Mouse (Mus musculus) T-helper 17 cell (primary cell): Measurements from ENCODE around the gene Isg20l2.

ENCODE experiments used
- in situ Hi-C, 2 experiments: fragments of 300-600 bp; cut with MboI, MseI; formaldehyde crosslinking; loops; 1 replicate in 1 of 2; 2 replicates in 1 of 2; pipeline ENCODE4 v1.15.1; 2025; ENCODE audit warnings: high pct_unique_total_duplicates in 2 of 2

Isg20l2 gene

GRCm38 (mm10) chr3:87910573-87911141 lies 19.5 kb upstream of the Isg20l2 start:
- in situ Hi-C loops, result no loop called here

- in situ Hi-C loops, result no loop called here
These were observed 16.6 kb upstream of the Isg20l2 start for GRCm38 (mm10) chr3:87913491-87913890.

GRCm38 (mm10) chr3:87913891-87914290 lies 16.2 kb upstream of the Isg20l2 start:
- in situ Hi-C loops, result no loop called here

GRCm38 (mm10) chr3:87916990-87917389 lies 13.1 kb upstream of the Isg20l2 start:
- in situ Hi-C loops, result no loop called here

- in situ Hi-C loops, result no loop called here
These were observed 11.6 kb upstream of the Isg20l2 start for GRCm38 (mm10) chr3:87918551-87918950.

- in situ Hi-C loops, result no loop called here
These were observed 10.6 kb upstream of the Isg20l2 start, which contains the start of gene Mrpl24 for GRCm38 (mm10) chr3:87919336-87920108. Gene Mrpl24 (plus strand): TSS chr3:87919506.

GRCm38 (mm10) chr3:87920270-87920943 lies 9.7 kb upstream of the Isg20l2 start:
- in situ Hi-C loops, result no loop called here

- in situ Hi-C loops, result loop anchor here in 1 of 2 experiments (5.0 kb wide), 1 partner anchor 33 kb away; no protein-coding TSS in a partner anchor
These were observed 5.1 kb upstream of the Isg20l2 start for GRCm38 (mm10) chr3:87924996-87925395.

- in situ Hi-C loops, result loop anchor here in 1 of 2 experiments (5.0 kb wide), 1 partner anchor 35 kb away; no protein-coding TSS in a partner anchor
These were observed 2.7 kb upstream of the Isg20l2 start for GRCm38 (mm10) chr3:87927452-87927851.

- in situ Hi-C loops, result loop anchor here in 1 of 2 experiments (5.0 kb wide), 1 partner anchor 37 kb away; no protein-coding TSS in a partner anchor
These were observed 605 bp upstream of the Isg20l2 start for GRCm38 (mm10) chr3:87929341-87930077.

- in situ Hi-C loops, result no loop called here
These were observed 3.9 kb downstream of the Isg20l2 start for GRCm38 (mm10) chr3:87934026-87934425.

GRCm38 (mm10) chr3:87934501-87934900 lies 4.4 kb downstream of the Isg20l2 start:
- in situ Hi-C loops, result no loop called here

GRCm38 (mm10) chr3:87935201-87935600 lies 5.1 kb downstream of the Isg20l2 start:
- in situ Hi-C loops, result no loop called here

- in situ Hi-C loops, result no loop called here
These were observed 5.7 kb downstream of the Isg20l2 start for GRCm38 (mm10) chr3:87935776-87936175.

GRCm38 (mm10) chr3:87940611-87941010 lies 10.5 kb downstream of the Isg20l2 start:
- in situ Hi-C loops, result no loop called here

- in situ Hi-C loops, result no loop called here
These were observed 12.4 kb downstream of the Isg20l2 start for GRCm38 (mm10) chr3:87942471-87942870.

- in situ Hi-C loops, result no loop called here
These were observed 13.5 kb downstream of the Isg20l2 start for GRCm38 (mm10) chr3:87943586-87943985.

GRCm38 (mm10) chr3:87944838-87945600 lies 14.9 kb downstream of the Isg20l2 start:
- in situ Hi-C loops, result no loop called here

GRCm38 (mm10) chr3:87945781-87946540 lies 15.8 kb downstream of the Isg20l2 start:
- in situ Hi-C loops, result no loop called here

GRCm38 (mm10) chr3:87946541-87946860 lies 16.4 kb downstream of the Isg20l2 start:
- in situ Hi-C loops, result no loop called here
